9 mouse cellular contexts compared by ENCODE assay signal in genomic region chr9:110953550-110954461, GRCm38 (mm10). TPM values are rescaled to one million over a fixed set of nuclear protein-coding genes. Genes with fewer than 3 reads are reported as not detected.
DNase-seq lines count a peak whose midpoint lies in the region; ATAC-seq and TF ChIP-seq lines count a peak whose summit lies in the region.
"Had no signal": no experiment of that assay in that cellular context is flagged by ENCODE, and none has a peak within 500 bp of the region (broad histone marks: within the 10 kb centered on the region; RNA-seq: fewer than 3 reads in every experiment).

No protein-coding gene starts in this region.

- peak overlapping the region; percentile 51 for H3K4me3 ChIP-seq in hindbrain, postnatal 0 days (ENCODE audit: low read length)

- no peaks in the 10 kb centered on the region for H3K36me3 ChIP-seq in hindbrain, postnatal 0 days (ENCODE audit: insufficient read depth, low read length)

- whole genome bisulfite sequencing in hindbrain, postnatal 0 days: under 1% methylated on average over 44 of the region's 44 CpGs

- peak; percentile 57 for DNase-seq in T-cell, adult 2 months (ENCODE audit: low spot score)
- DNase-seq in gastrocnemius, postnatal 10 days: peak; percentile 69
- DNase-seq in hindbrain, postnatal 0 days (ENCODE audit: low spot score): peak; percentile 86
- DNase-seq in left cerebral cortex, adult 18-20 months (ENCODE audit: low spot score in 2 of 2): peak; percentile 69 to 71
- peak; percentile 84 for DNase-seq in lung, postnatal 36 days
- DNase-seq in retina, postnatal 7 days (ENCODE audit: low read depth, low spot score): peak; percentile 66
- peak; percentile 40 for DNase-seq in urinary bladder, postnatal 25 days (ENCODE audit: low spot score)

- peak overlapping the region; percentile 56 for H3K9ac ChIP-seq in hindbrain, postnatal 0 days (replicated peaks; ENCODE audit: low read length)

- ATAC-seq in common myeloid progenitor, adult 5-6 weeks (replicated peaks; ENCODE audit: low read depth, poor library complexity, severe bottlenecking): peak; percentile 59
- ATAC-seq in hindbrain, postnatal 0 days: peak; percentile 89

- H3K4me1 ChIP-seq in hindbrain, postnatal 0 days (ENCODE audit: insufficient read depth, low read length): no peaks in the 10 kb centered on the region

- H3K27ac ChIP-seq in hindbrain, postnatal 0 days: peak overlapping the region; percentile 80

- peak overlapping the region; percentile 93 for H3K4me2 ChIP-seq in hindbrain, postnatal 0 days (ENCODE audit: low read depth, low read length)

- peak; percentile 76 for TF ChIP-seq CTCF in hindbrain, postnatal 0 days (IDR thresholded peaks at IDR 0.05; ENCODE audit: low read depth)

- no peaks in the 10 kb centered on the region for H3K9me3 ChIP-seq in hindbrain, postnatal 0 days (ENCODE audit: low read length)

- no peaks in the 10 kb centered on the region for H3K27me3 ChIP-seq in hindbrain, postnatal 0 days (ENCODE audit: insufficient read depth, low read length)

RNA-seq across cellular contexts. Expression of gene Lrrc2, which starts 2.5 kb away (rescaled TPM):
- 0.32 and 1.7 TPM in 2 replicates for total RNA-seq in common myeloid progenitor, adult 5-6 weeks (2017)
- 10 to 100 TPM; 10.6 to 13.7 TPM for total RNA-seq in gastrocnemius, postnatal 10 days (2021)
- total RNA-seq in hindbrain, postnatal 0 days (2014; rRNA removed): 0.78 and 8.3 TPM in 2 replicates
- polyA plus RNA-seq in hindbrain, postnatal 0 days (2015; fragmentation: Nextera tagmentation; extraction: Ambion mirVana): 1.3 and 2.6 TPM in 2 replicates
- total RNA-seq in left cerebral cortex, adult 18-20 months (2021): 1 to 10 TPM in 1 of 2 experiments, under 1 TPM in 1; 0.88 to 1.2 TPM

RNA-seq across cellular contexts. Expression of gene Tdgf1, which starts 7.8 kb away (rescaled TPM):
- not detected in 2 replicates for total RNA-seq in common myeloid progenitor, adult 5-6 weeks (2017)
- total RNA-seq in gastrocnemius, postnatal 10 days (2021): not detected
- 1.5 TPM in 1 of 2 replicates, not detected in the other for total RNA-seq in hindbrain, postnatal 0 days (2014; rRNA removed)
- 0.66 and 0.87 TPM in 2 replicates for polyA plus RNA-seq in hindbrain, postnatal 0 days (2015; fragmentation: Nextera tagmentation; extraction: Ambion mirVana)
- total RNA-seq in left cerebral cortex, adult 18-20 months (2021): under 1 TPM; 0.26 to 0.52 TPM
- polyA plus RNA-seq: large intestine, adult 2 months had no signal

RNA-seq across cellular contexts. Expression of gene Rtp3, which starts 36.6 kb away (rescaled TPM):
- total RNA-seq in common myeloid progenitor, adult 5-6 weeks (2017): not detected in 2 replicates
- under 1 TPM; 0.92 to 0.93 TPM for total RNA-seq in gastrocnemius, postnatal 10 days (2021)
- total RNA-seq in hindbrain, postnatal 0 days (2014; rRNA removed): 1.4 TPM in 1 of 2 replicates, not detected in the other
- not detected in 2 replicates for polyA plus RNA-seq in hindbrain, postnatal 0 days (2015; fragmentation: Nextera tagmentation; extraction: Ambion mirVana)
- under 1 TPM; 0.37 to 0.79 TPM for total RNA-seq in left cerebral cortex, adult 18-20 months (2021)

RNA-seq across cellular contexts. Expression of gene Fam240a, which starts 37.1 kb away (rescaled TPM):
- total RNA-seq in common myeloid progenitor, adult 5-6 weeks (2017): not detected in 2 replicates
- total RNA-seq in gastrocnemius, postnatal 10 days (2021): under 1 TPM in 1 of 2 experiments, not detected in 1; 0.99 TPM
- total RNA-seq in hindbrain, postnatal 0 days (2014; rRNA removed): not detected in 2 replicates
- polyA plus RNA-seq in hindbrain, postnatal 0 days (2015; fragmentation: Nextera tagmentation; extraction: Ambion mirVana): not detected in 2 replicates
- not detected for total RNA-seq in left cerebral cortex, adult 18-20 months (2021)
- polyA plus RNA-seq: large intestine, adult 2 months had no signal

Comparison
In these comparisons a context has a peak if more than half of its experiments do, and no peak if none do; other contexts are left out.
1. Peak in every context shown above with its lines: DNase-seq, ATAC-seq, H3K4me3 ChIP-seq and H3K27ac ChIP-seq.